Comparison of ENCODE assay signal across 10 mouse cellular contexts in genomic region chr11:114679582-114679981, GRCm38 (mm10). TPM values are rescaled to one million over a fixed set of nuclear protein-coding genes. Genes with fewer than 3 reads are reported as not detected.
A peak's percentile ranks its signal among the peaks of the same experiment; 100 is the strongest.
DNase-seq lines count a peak whose midpoint lies in the region; ATAC-seq and TF ChIP-seq lines count a peak whose summit lies in the region.
"Had no signal": no experiment of that assay in that cellular context is flagged by ENCODE, and none has a peak within 500 bp of the region (broad histone marks: within the 10 kb centered on the region; RNA-seq: fewer than 3 reads in every experiment).

No protein-coding gene starts in this region.

- peaks cover 6% of the 10 kb centered on the region for H3K27me3 ChIP-seq in heart, embryonic 11.5 days (ENCODE audit: control insufficient read depth, insufficient read depth, low read length)
- H3K27me3 ChIP-seq in liver, embryonic 15.5 days = peaks cover 24% of the 10 kb centered on the region
- H3K27me3 ChIP-seq: CH12.LX had no signal

- TF ChIP-seq CTCF in gastrocnemius, adult 2 months (IDR thresholded peaks at IDR 0.05) = no peak

- H3K4me2 ChIP-seq in heart, embryonic 11.5 days = no peak overlapping the region
- no peak overlapping the region for H3K4me2 ChIP-seq in liver, embryonic 15.5 days
- H3K4me2 ChIP-seq: midbrain, embryonic 11.5 days had no signal

- no peak for ATAC-seq in heart, embryonic 11.5 days (replicated peaks; ENCODE audit: insufficient number of reproducible peaks, low FRiP score, low TSS enrichment)
- no peak for ATAC-seq in liver, embryonic 15.5 days (ENCODE audit: insufficient read depth)

- WGBS in heart, embryonic 11.5 days (ENCODE audit: insufficient replicate concordance) = 38% methylated on average over 8 of the region's 8 CpGs
- 33% methylated on average over 8 of the region's 8 CpGs for WGBS in liver, embryonic 15.5 days (ENCODE audit: insufficient replicate concordance)

- DNase-seq in gastrocnemius, adult 2 months = peak; percentile 53
- DNase-seq in gastrocnemius, adult 18-20 months (ENCODE audit: low spot score) = no peak
- peak; percentile 76 for DNase-seq in adrenal gland, postnatal 14 days
- DNase-seq in right cerebral cortex, adult 2 months (ENCODE audit: low spot score in 2 of 2) = no peak
- no peak for DNase-seq in frontal cortex, postnatal 36 days (ENCODE audit: low spot score in 2 of 2)
- no peak for DNase-seq in thymus, postnatal 25 days

- H3K27ac ChIP-seq in gastrocnemius, adult 2 months = peak overlapping the region; percentile 81
- H3K27ac ChIP-seq in heart, embryonic 11.5 days (ENCODE audit: low read depth, low read length) = peak overlapping the region; percentile 5; the same call in 1 of the 2 replicates
- 0 out of 2 replicates have a peak overlapping the region, but pooled peaks have one; percentile 19 for H3K27ac ChIP-seq in liver, embryonic 15.5 days (replicated peaks)

- H3K4me3 ChIP-seq in gastrocnemius, adult 2 months = peak overlapping the region; percentile 28
- H3K4me3 ChIP-seq in heart, embryonic 11.5 days (ENCODE audit: low read depth, low read length) = no peak overlapping the region
- H3K4me3 ChIP-seq in liver, embryonic 15.5 days (replicated peaks) = no peak overlapping the region

- H3K4me1 ChIP-seq in heart, embryonic 11.5 days (ENCODE audit: control insufficient read depth, insufficient read depth, low read length) = peaks cover 35% of the 10 kb centered on the region
- H3K4me1 ChIP-seq in liver, embryonic 15.5 days (replicated peaks) = peaks cover 59% of the 10 kb centered on the region

- H3K9ac ChIP-seq in heart, embryonic 11.5 days (ENCODE audit: low read depth, low read length) = no peak overlapping the region
- no peak overlapping the region for H3K9ac ChIP-seq in liver, embryonic 15.5 days

- intact Hi-C loops in gastrocnemius, adult 2 months (cut with DNase I) = loop anchor here (5.0 to 10.0 kb wide), 2 partner anchors 48 to 705 kb away; partner anchors contain the start of genes Cdr2l and Dnaic2

- no peaks in the 10 kb centered on the region for H3K36me3 ChIP-seq in heart, embryonic 11.5 days (ENCODE audit: control insufficient read depth, insufficient read depth, low read length)
- H3K36me3 ChIP-seq in liver, embryonic 15.5 days (replicated peaks) = no peaks in the 10 kb centered on the region

- no peaks in the 10 kb centered on the region for H3K9me3 ChIP-seq in heart, embryonic 11.5 days (replicated peaks; ENCODE audit: control insufficient read depth, low read length)
- H3K9me3 ChIP-seq in liver, embryonic 15.5 days (replicated peaks) = no peaks in the 10 kb centered on the region

RNA-seq across cellular contexts. Expression of gene Ttyh2, which starts 4.4 kb away (rescaled TPM):
- total RNA-seq in gastrocnemius, adult 2 months (2021) = 10 to 100 TPM; 15.7 to 17.4 TPM
- 10 to 100 TPM; 15.6 to 16.7 TPM for total RNA-seq in gastrocnemius, adult 18-20 months (2021)
- total RNA-seq in adrenal gland, postnatal 14 days (2021) = 61.7 and 64.7 TPM in 2 replicates
- polyA plus RNA-seq in heart, embryonic 11.5 days (2014; fragmentation: Nextera tagmentation; extraction: Ambion mirVana) = 5.0 and 5.1 TPM in 2 replicates
- polyA plus RNA-seq in liver, embryonic 15.5 days (2015; fragmentation: Nextera tagmentation; extraction: Ambion mirVana) = 8.1 and 10.5 TPM in 2 replicates

RNA-seq across cellular contexts. Expression of gene Rpl38, which starts 11.3 kb away (rescaled TPM):
- total RNA-seq in gastrocnemius, adult 2 months (2021) = 100 to 1,000 TPM; 544 to 670 TPM
- total RNA-seq in gastrocnemius, adult 18-20 months (2021) = 100 to 1,000 TPM; 619 to 713 TPM
- total RNA-seq in adrenal gland, postnatal 14 days (2021) = 1,048 and 1,188 TPM in 2 replicates
- 781 and 853 TPM in 2 replicates for polyA plus RNA-seq in heart, embryonic 11.5 days (2014; fragmentation: Nextera tagmentation; extraction: Ambion mirVana)
- 503 and 662 TPM in 2 replicates for polyA plus RNA-seq in liver, embryonic 15.5 days (2015; fragmentation: Nextera tagmentation; extraction: Ambion mirVana)

RNA-seq across cellular contexts. Expression of gene Dnaic2, which starts 47.6 kb away (rescaled TPM):
- total RNA-seq in gastrocnemius, adult 2 months (2021) = under 1 TPM; 0.08 to 0.14 TPM
- under 1 TPM; 0.07 to 0.12 TPM for total RNA-seq in gastrocnemius, adult 18-20 months (2021)
- total RNA-seq in adrenal gland, postnatal 14 days (2021) = 0.44 and 0.64 TPM in 2 replicates
- polyA plus RNA-seq in heart, embryonic 11.5 days (2014; fragmentation: Nextera tagmentation; extraction: Ambion mirVana) = 0.20 and 0.50 TPM in 2 replicates
- polyA plus RNA-seq in liver, embryonic 15.5 days (2015; fragmentation: Nextera tagmentation; extraction: Ambion mirVana) = 0.18 and 0.56 TPM in 2 replicates

Comparison
In these comparisons a context has a peak if more than half of its experiments do, and no peak if none do; other contexts are left out.
1. DNase-seq: peak in gastrocnemius, adult 2 months (single experiment) and adrenal gland, postnatal 14 days (single experiment); none in gastrocnemius, adult 18-20 months (single experiment), right cerebral cortex, adult 2 months (0 of 2), frontal cortex, postnatal 36 days (0 of 2) and thymus, postnatal 25 days (single experiment).
2. H3K27ac ChIP-seq: peak in every context shown above with its lines; median percentile 81 in gastrocnemius, adult 2 months; 19 in liver, embryonic 15.5 days; 5 in heart, embryonic 11.5 days.